Mouse (Mus musculus) erythroblast, embryonic 14.5 days (primary cell): Measurements from ENCODE around the gene Atp5k.

Experiments used
- GATA1 ChIP-seq: IDR thresholded peaks from 2 replicates; pipeline ENCODE4 v1.6.1; 2012; ENCODE audit warnings: low read length, inconsistent platforms, mixed read lengths
- TAL1 ChIP-seq: IDR thresholded peaks from 3 replicates; pipeline ENCODE4 v1.6.1; 2012; ENCODE audit warnings: low read length, inconsistent platforms, mixed read lengths

DNA sequence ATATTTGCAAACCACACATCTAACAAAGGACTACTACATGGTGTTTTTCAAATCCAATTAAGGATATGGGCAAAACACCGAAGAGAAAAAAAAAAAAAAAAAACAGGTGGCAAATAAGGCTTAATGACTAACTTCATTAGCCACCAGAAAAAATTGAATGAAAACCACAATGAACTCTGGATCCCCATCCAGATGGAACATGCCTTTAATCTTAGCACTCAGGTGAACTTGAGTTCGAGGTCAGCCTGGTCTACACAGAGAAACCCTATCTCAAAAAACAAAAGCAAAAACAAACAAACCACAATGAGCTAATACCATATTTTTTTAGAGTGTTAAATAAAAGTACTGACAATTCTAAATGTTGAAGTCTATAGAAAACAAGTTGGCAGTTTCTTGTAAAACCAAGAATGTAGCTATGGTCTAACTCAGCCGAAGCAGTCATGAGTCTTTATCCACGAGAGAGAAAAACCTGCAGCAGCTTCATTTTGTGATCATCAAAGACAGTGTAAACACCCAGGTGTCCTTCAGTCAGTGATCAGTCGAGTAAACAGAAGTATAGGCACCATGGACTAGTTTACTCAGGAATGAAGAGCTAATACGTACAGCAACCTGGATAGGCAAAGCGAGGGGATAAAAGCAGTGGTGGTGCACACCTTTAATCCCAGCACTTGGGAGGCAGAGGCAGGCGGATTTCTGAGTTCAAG is 16.7 kb upstream of the Atp5k start:
- TF ChIP-seq TAL1 (no peak), GATA1 (no peak)
